Mouse (Mus musculus) kidney, postnatal 0 days (tissue): Measurements from ENCODE around the gene Ugt1a2. TPM values are rescaled to one million over a fixed set of nuclear protein-coding genes. Genes with fewer than 3 reads are reported as not detected.

Source experiments
- ATAC-seq: fragments of 200-750 bp; cut with Nextera tagmentation; replicated peaks from 2 replicates; pipeline ENCODE4 v1.8.0; 2017; ENCODE audit warnings: low read depth, moderate number of reproducible peaks, moderate TSS enrichment, moderate library complexity; ENCODE audit not compliant: low FRiP score
- DNase-seq: peaks from one replicate; pipeline ENCODE4 v3.0.0-alpha.2; 2016; ENCODE audit warnings: low spot score
- H3K27ac ChIP-seq: fragments of 300-500 bp; sonication (generic); 2 replicates; pipeline ENCODE4 v1.5.1; 2014; ENCODE audit warnings: mild to moderate bottlenecking
- H3K27me3 ChIP-seq: fragments of 300-500 bp; sonication (generic); 2 replicates; pipeline ENCODE4 v1.6.1; 2014; ENCODE audit warnings: low read length, mixed read lengths; ENCODE audit not compliant: insufficient read depth
- H3K36me3 ChIP-seq: fragments of 300-500 bp; sonication (generic); 2 replicates; pipeline ENCODE4 v1.6.1; 2014; ENCODE audit warnings: low read length, mixed read lengths; ENCODE audit not compliant: insufficient read depth
- H3K4me1 ChIP-seq: fragments of 300-500 bp; sonication (generic); replicated peaks from 2 replicates; pipeline ENCODE4 v1.6.1; 2014; ENCODE audit warnings: antibody characterized with exemption, low read length, mixed read lengths; ENCODE audit not compliant: insufficient read depth
- H3K4me2 ChIP-seq: fragments of 300-500 bp; sonication (generic); 2 replicates; pipeline ENCODE4 v1.6.1; 2014; ENCODE audit warnings: mild to moderate bottlenecking, low read length, moderate library complexity, mixed read lengths
- H3K4me3 ChIP-seq: fragments of 300-500 bp; sonication (generic); replicated peaks from 2 replicates; pipeline ENCODE4 v1.5.1; 2014; ENCODE audit warnings: low read depth, low read length
- H3K9ac ChIP-seq: fragments of 300-500 bp; sonication (generic); 2 replicates; pipeline ENCODE4 v1.6.1; 2014; ENCODE audit warnings: low read depth, low read length
- H3K9me3 ChIP-seq: fragments of 300-500 bp; sonication (generic); replicated peaks from 2 replicates; pipeline ENCODE4 v1.6.1; 2016; ENCODE audit warnings: low read length, inconsistent platforms, mixed read lengths
- CTCF ChIP-seq: IDR thresholded peaks from 2 replicates; pipeline ENCODE4 v1.5.1; 2016; ENCODE audit warnings: antibody characterized with exemption, low read depth, mild to moderate bottlenecking, moderate library complexity
- WGBS: fragments of 180-500 bp; shearing (Covaris S2); extraction: QIAGEN DNeasy Blood & Tissue Kit; methylation state at CpG from one replicate; pipeline ENCODE4 v1.1.7; 2014; 5-methylcytosine and 5-hydroxymethylcytosine counted together
- polyA plus RNA-seq: library from polyadenylated mRNA; unstranded; fragments of >200 nt; fragmentation: Nextera tagmentation; extraction: Ambion mirVana; gene quantifications from 2 replicates; pipeline ENCODE4 v1.2.1, GENCODE M21; 2015

The Ugt1a2 gene
- polyA plus RNA-seq, 1 experiment from 2014 or later: 176 TPM

DNA sequence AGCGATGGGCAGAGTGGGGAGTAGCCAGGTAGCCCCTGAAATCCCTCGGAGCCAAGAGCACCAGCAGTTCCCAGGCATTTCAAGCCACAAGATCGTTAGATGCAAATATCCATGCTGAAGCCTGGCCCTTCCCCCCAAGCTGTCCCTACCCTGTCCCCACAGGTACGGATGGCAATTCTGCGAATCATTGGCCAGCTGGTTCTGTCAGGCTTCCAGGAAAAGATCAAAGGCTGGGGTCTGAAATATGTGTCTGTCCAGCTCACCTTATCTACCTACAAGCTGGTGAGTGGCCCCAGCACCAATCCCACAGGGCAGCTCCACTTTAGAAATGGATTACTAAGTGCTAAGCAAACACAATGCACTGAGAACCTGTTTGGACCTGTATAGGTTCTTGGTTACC is 36.9 kb downstream of the Ugt1a2 start:
- Histone ChIP-seq H3K36me3 (no peaks in the 10 kb centered on the region), H3K4me2 (no peak overlapping the region), H3K9ac (no peak overlapping the region), H3K27ac (no peak overlapping the region), H3K4me1 (no peaks in the 10 kb centered on the region), H3K4me3 (no peak overlapping the region), H3K9me3 (peaks cover 73% of the 10 kb centered on the region), H3K27me3 (no peaks in the 10 kb centered on the region)
- ATAC-seq (0 out of 2 replicates have a peak, but pooled peaks have one; percentile 0), DNase-seq (no peak)
- 72% methylated on average over 5 of the region's 5 CpGs for WGBS
- no peak for TF ChIP-seq CTCF

DNA sequence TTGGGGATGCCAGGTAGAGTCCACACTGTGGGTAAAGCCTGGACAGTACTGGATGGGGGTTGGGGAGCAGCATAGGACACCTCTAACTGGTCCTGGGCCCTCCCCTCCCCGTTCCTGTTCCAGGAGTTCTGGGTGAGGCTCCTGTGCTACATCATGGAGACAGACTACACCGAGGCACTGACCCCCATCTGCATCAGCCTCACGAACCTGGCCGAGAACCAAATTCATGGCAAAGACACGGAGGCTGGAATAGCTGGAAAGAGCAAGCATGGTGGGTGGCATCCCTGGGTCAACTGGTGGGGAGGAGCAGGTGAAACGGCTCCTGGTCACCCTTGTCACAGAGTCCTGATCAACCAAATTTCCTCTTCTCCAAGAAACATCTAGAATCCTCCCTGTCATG is 38.4 kb downstream of the Ugt1a2 start:
- peaks cover 65% of the 10 kb centered on the region for H3K9me3 ChIP-seq
- TF ChIP-seq CTCF: no peak
- H3K27me3 ChIP-seq: no peaks in the 10 kb centered on the region
- H3K9ac ChIP-seq: no peak overlapping the region
- no peak overlapping the region for H3K4me3 ChIP-seq
- no peak overlapping the region for H3K27ac ChIP-seq
- H3K36me3 ChIP-seq: no peaks in the 10 kb centered on the region
- no peaks in the 10 kb centered on the region for H3K4me1 ChIP-seq
- ATAC-seq: no peak
- DNase-seq: no peak
- no peak overlapping the region for H3K4me2 ChIP-seq
- WGBS: 70% methylated on average over 6 of the region's 6 CpGs

DNA sequence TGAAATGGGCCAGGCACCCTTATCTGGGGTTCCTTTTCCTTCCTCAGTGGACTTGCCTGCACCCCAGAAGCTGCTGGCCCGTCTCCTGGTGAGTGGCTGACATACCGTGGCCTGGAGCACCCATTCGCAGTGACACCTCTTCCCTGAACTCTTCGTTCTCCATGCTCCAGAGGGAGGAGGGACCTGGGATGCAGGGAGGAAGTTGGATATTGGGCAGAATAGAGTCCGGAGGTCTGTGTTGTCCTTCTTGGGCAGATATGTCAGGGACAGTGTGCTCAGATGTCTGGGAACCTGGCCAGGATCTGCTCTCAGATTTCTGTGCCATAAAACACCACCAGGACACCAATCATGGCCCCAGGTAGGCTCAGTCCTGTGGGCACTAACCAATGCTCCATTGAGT is 39.7 kb downstream of the Ugt1a2 start:
- no peaks in the 10 kb centered on the region for H3K27me3 ChIP-seq
- no peaks in the 10 kb centered on the region for H3K36me3 ChIP-seq
- H3K4me1 ChIP-seq: no peaks in the 10 kb centered on the region
- whole genome bisulfite sequencing: 69% methylated on average over 5 of the region's 5 CpGs
- H3K9ac ChIP-seq: no peak overlapping the region
- H3K27ac ChIP-seq: no peak overlapping the region
- no peak for TF ChIP-seq CTCF
- no peak for DNase-seq
- H3K4me3 ChIP-seq: no peak overlapping the region
- no peak for ATAC-seq
- peaks cover 55% of the 10 kb centered on the region for H3K9me3 ChIP-seq
- no peak overlapping the region for H3K4me2 ChIP-seq

DNA sequence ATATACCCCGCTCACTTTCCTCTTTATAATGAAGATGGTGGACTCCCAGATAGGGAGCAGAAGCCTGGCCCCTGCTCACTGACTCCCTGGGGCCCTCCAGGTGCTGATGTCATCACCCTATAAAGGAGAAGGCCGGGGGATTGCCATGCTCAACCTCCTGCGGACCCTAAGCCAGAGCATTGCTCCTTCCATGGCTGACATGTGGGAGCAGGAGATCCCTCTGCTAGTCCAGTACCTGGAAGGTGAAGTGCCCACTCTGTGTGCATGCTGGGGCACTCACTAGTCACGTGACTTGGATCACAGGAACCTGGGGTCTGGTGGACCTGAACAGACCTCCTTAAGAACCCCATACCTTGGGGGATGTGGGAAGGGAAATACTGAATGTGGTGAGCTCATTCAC is 40.2 kb downstream of the Ugt1a2 start:
- 71% methylated on average over 4 of the region's 4 CpGs for WGBS
- TF ChIP-seq CTCF: no peak
- H3K9ac ChIP-seq: no peak overlapping the region
- no peaks in the 10 kb centered on the region for H3K27me3 ChIP-seq
- no peaks in the 10 kb centered on the region for H3K36me3 ChIP-seq
- DNase-seq: no peak
- no peaks in the 10 kb centered on the region for H3K4me1 ChIP-seq
- H3K4me3 ChIP-seq: no peak overlapping the region
- H3K4me2 ChIP-seq: no peak overlapping the region
- no peak for ATAC-seq
- no peak overlapping the region for H3K27ac ChIP-seq
- H3K9me3 ChIP-seq: peaks cover 55% of the 10 kb centered on the region

DNA sequence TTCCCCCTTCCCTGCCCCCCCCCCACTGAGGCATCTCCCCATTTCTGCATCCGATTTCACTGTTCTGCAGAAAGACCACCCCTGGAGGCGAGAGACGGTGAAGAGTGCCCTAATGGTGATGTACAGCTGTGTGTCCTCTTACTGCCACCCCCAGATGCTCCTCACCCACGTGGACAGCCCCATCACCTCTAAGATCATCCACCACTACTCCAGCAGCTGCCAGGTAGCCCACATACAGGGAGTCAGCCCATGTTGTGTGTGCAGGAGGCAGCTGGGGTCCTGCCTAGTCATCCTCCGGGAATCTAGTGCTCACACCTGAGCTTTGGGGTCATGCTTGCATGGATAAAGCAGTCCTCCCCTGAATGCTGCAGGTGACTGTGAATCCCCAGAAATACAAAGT is 43.5 kb downstream of the Ugt1a2 start:
- H3K9me3 ChIP-seq: peaks cover 48% of the 10 kb centered on the region
- ATAC-seq (no peak), DNase-seq (no peak)
- no peaks in the 10 kb centered on the region for H3K4me1 ChIP-seq
- no peaks in the 10 kb centered on the region for H3K27me3 ChIP-seq
- 64% methylated on average over 5 of the region's 5 CpGs for WGBS
- H3K27ac ChIP-seq: no peak overlapping the region
- no peak overlapping the region for H3K4me3 ChIP-seq
- no peak overlapping the region for H3K9ac ChIP-seq
- no peak overlapping the region for H3K4me2 ChIP-seq
- H3K36me3 ChIP-seq: no peaks in the 10 kb centered on the region
- no peak for TF ChIP-seq CTCF

DNA sequence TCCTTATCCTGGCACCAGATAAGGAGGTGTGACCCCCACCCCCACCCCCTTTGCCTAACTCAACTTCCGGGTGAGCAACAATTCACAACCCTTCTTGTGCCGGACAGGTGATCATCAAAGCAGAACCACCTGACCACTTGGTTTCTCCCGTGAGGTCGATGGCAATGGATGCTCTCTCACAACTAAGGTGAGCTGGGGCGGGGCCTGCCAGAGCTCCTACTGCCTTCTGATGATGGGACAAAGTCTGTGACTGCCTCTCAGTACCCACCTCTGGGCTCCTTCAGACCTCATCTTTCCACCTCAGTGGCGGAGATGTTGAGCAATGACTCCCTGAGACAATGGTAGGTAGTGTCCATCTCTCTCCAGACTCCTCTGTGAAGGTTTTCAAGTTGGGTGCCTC is 45.5 kb downstream of the Ugt1a2 start:
- ATAC-seq: no peak
- Histone ChIP-seq H3K27me3 (no peaks in the 10 kb centered on the region), H3K4me3 (no peak overlapping the region), H3K4me1 (no peaks in the 10 kb centered on the region), H3K9ac (no peak overlapping the region), H3K9me3 (peaks cover 43% of the 10 kb centered on the region), H3K4me2 (no peak overlapping the region), H3K36me3 (no peaks in the 10 kb centered on the region), H3K27ac (no peak overlapping the region)
- no peak for DNase-seq
- TF ChIP-seq CTCF: no peak
- 80% methylated on average over 6 of the region's 6 CpGs for WGBS

DNA sequence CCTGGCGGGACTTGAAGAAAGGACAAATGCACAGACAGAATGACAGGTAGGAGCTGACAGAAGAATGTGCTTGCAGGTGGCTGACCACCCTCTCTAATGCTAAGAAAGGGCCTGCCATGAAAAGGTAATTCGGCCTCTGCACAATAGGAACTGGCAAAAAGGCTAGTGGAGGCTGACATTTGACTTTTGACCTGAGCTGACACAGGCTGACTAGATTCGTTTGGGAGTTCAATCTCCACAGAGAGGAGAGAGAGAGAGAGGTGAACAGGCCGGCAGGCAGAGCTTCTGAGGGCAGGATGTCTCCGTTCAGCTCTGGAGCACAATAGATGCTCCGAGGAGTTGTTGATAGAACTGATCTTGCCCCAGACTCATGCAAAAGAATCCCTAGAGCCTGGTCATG is 46.0 kb downstream of the Ugt1a2 start:
- Histone ChIP-seq H3K4me1 (no peaks in the 10 kb centered on the region), H3K9me3 (peaks cover 43% of the 10 kb centered on the region), H3K36me3 (no peaks in the 10 kb centered on the region), H3K4me3 (no peak overlapping the region), H3K4me2 (no peak overlapping the region), H3K9ac (no peak overlapping the region), H3K27me3 (no peaks in the 10 kb centered on the region), H3K27ac (no peak overlapping the region)
- ATAC-seq: no peak
- TF ChIP-seq CTCF: no peak
- WGBS: 50% methylated on average over 6 of the region's 6 CpGs
- no peak for DNase-seq
